Mouse (Mus musculus) layer of hippocampus, adult 11-12 months (tissue): Measurements from ENCODE around the gene Gpr22.

Experiments used
- DNase-seq: peaks from one replicate; pipeline ENCODE4 v3.0.0; 2022; ENCODE audit warnings: low spot score

Gpr22 gene

GRCm38 (mm10) chr12:31667187-31667586, 46.6 kb downstream of the Gpr22 start:
- no peak for DNase-seq

DNA sequence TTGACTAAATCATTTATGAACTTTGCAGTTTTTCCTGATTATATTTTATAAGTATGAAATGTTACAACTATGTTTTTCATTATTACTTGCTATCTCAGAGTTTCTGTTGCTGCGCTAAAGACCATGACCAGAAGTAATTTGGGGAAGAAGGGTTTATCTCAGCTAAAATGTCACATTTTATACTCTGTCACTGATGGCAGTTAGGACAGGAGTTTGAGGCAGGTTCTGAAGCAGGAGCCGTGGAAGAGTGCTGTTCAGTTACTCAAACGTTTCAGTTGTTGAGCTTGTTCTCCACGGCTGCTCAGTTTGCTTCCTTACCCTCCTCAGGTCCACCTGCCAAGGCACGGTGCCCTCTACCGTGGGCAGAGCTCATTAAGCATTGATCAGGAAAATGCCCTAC, 47.7 kb downstream of the Gpr22 start:
- no peak for DNase-seq
